Mouse (Mus musculus) small intestine, adult 2 months (tissue): Measurements from ENCODE around the gene Cd3e.

Experiments
- CTCF ChIP-seq: fragments of 200-500 bp; IDR thresholded peaks from 2 replicates; pipeline ENCODE4 v1.5.1; 2012; ENCODE audit warnings: low read depth, mild to moderate bottlenecking, control low read depth, inconsistent platforms, low read length, moderate library complexity, mixed read lengths; ENCODE audit not compliant: insufficient replicate concordance, insufficient read length; ENCODE audit errors: extremely low read depth
- POLR2A ChIP-seq: fragments of 200-500 bp; IDR thresholded peaks from 2 replicates; pipeline ENCODE4 v1.6.1; 2012; ENCODE audit warnings: low read depth, mild to moderate bottlenecking, control low read depth, inconsistent platforms, low read length, moderate library complexity

GRCm38 (mm10) chr9:45030341-45030740 is 20.9 kb upstream of the Cd3e start:
- TF ChIP-seq CTCF (no peak), POLR2A (no peak)
